Mouse (Mus musculus) limb, embryonic 14.5 days (tissue): Measurements from ENCODE around the gene Eif3f. TPM values are rescaled to one million over a fixed set of nuclear protein-coding genes. Genes with fewer than 3 reads are reported as not detected.

ENCODE experiments used
- ATAC-seq: fragments of 200-750 bp; cut with Nextera tagmentation; 2 replicates; pipeline ENCODE4 v1.8.0; 2017; ENCODE audit warnings: low read depth, moderate number of reproducible peaks, moderate TSS enrichment; ENCODE audit not compliant: low FRiP score
- DNase-seq: peaks from one replicate; pipeline ENCODE4 v3.0.0-alpha.2; 2015; ENCODE audit warnings: low spot score
- H3K27ac ChIP-seq: fragments of 300-500 bp; sonication (generic); replicated peaks from 2 replicates; pipeline ENCODE4 v1.5.1; 2014; ENCODE audit warnings: low read depth, mild to moderate bottlenecking, low read length, moderate library complexity, mixed read lengths
- H3K27me3 ChIP-seq: fragments of 300-500 bp; sonication (generic); 2 replicates; pipeline ENCODE4 v1.6.1; 2014; ENCODE audit warnings: low read length, mixed read lengths; ENCODE audit not compliant: control insufficient read depth, insufficient read depth
- H3K36me3 ChIP-seq: fragments of 300-500 bp; sonication (generic); 2 replicates; pipeline ENCODE4 v1.6.1; 2014; ENCODE audit warnings: mild to moderate bottlenecking, low read length, moderate library complexity, mixed read lengths; ENCODE audit not compliant: control insufficient read depth, insufficient read depth
- H3K4me1 ChIP-seq: fragments of 300-500 bp; sonication (generic); 2 replicates; pipeline ENCODE4 v1.6.1; 2014; ENCODE audit warnings: antibody characterized with exemption, low read length, mixed read lengths; ENCODE audit not compliant: control insufficient read depth, insufficient read depth
- H3K4me2 ChIP-seq: fragments of 300-500 bp; sonication (generic); replicated peaks from 2 replicates; pipeline ENCODE4 v1.6.1; 2014; ENCODE audit warnings: low read depth, mild to moderate bottlenecking, low read length, moderate library complexity; ENCODE audit not compliant: severe bottlenecking
- H3K4me3 ChIP-seq: fragments of 300-500 bp; sonication (generic); replicated peaks from 2 replicates; pipeline ENCODE4 v1.5.1; 2014; ENCODE audit warnings: low read length
- H3K9ac ChIP-seq: fragments of 300-500 bp; sonication (generic); 2 replicates; pipeline ENCODE4 v1.6.1; 2014; ENCODE audit warnings: mild to moderate bottlenecking, low read depth, low read length, moderate library complexity; ENCODE audit not compliant: severe bottlenecking
- H3K9me3 ChIP-seq: fragments of 300-500 bp; sonication (generic); 2 replicates; pipeline ENCODE4 v1.6.1; 2016; ENCODE audit warnings: low read length; ENCODE audit not compliant: control insufficient read depth
- POLR2A ChIP-seq: fragments of 200-500 bp; IDR thresholded peaks from 2 replicates; pipeline ENCODE4 v1.8.0; 2012; ENCODE audit warnings: inconsistent platforms, mild to moderate bottlenecking, moderate library complexity, borderline replicate concordance; ENCODE audit not compliant: insufficient read depth, insufficient read length; ENCODE audit errors: extremely low read depth
- WGBS: fragments of 180-500 bp; shearing (Covaris S2); extraction: QIAGEN DNeasy Blood & Tissue Kit; methylation state at CpG from one replicate; pipeline ENCODE4 v1.1.7; 2014; 5-methylcytosine and 5-hydroxymethylcytosine counted together
- polyA plus RNA-seq, 2 experiments: library from polyadenylated mRNA; depleted of rRNA in 1 of 2; stranded (reverse) in 1 of 2; unstranded in 1 of 2; fragments of >200 nt; fragmentation: Nextera tagmentation in 1 of 2; extraction: Ambion mirVana in 1 of 2; gene quantifications; 2 replicates each; pipeline versions ENCODE4 v1.2.1 to v1.2.3; 2012 to 2014

Gene Eif3f
- polyA plus RNA-seq, 2 experiments = 120 to 122 TPM

- no peaks in the 10 kb centered on the region for H3K27me3 ChIP-seq
- TF ChIP-seq POLR2A = no peak
- ATAC-seq = no peak
- H3K27ac ChIP-seq = no peak overlapping the region
- no peak overlapping the region for H3K4me3 ChIP-seq
- WGBS = 88% methylated on average over 9 of the region's 9 CpGs
- no peaks in the 10 kb centered on the region for H3K9me3 ChIP-seq
- no peak for DNase-seq
- no peak overlapping the region for H3K9ac ChIP-seq
- no peaks in the 10 kb centered on the region for H3K4me1 ChIP-seq
- peaks cover 75% of the 10 kb centered on the region for H3K36me3 ChIP-seq
- no peak overlapping the region for H3K4me2 ChIP-seq
Observed at GRCm38 (mm10) chr7:108941466-108941865, 7.2 kb downstream of the Eif3f start.

DNA sequence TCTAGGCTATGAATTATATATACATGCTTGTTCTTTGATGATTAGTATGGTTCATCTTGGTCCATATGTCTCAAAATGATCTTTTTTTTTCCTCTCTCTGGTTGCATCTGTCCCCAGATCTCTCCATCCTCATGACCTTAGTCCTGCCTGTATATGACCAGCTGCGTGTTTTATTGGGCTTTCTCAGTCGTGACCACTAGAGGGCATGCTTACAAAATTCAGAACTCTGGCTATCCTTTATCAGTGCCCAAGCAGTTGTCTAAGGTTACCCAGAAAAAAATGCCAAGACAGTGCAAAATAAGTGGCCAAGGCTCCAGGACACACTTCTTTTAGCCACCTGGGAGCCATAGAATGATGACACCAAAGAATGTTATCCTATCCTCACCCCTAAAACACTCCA lies 9.8 kb downstream of the Eif3f start:
- ATAC-seq = no peak
- 8% methylated on average over 2 of the region's 2 CpGs for WGBS
- DNase-seq = no peak

DNA sequence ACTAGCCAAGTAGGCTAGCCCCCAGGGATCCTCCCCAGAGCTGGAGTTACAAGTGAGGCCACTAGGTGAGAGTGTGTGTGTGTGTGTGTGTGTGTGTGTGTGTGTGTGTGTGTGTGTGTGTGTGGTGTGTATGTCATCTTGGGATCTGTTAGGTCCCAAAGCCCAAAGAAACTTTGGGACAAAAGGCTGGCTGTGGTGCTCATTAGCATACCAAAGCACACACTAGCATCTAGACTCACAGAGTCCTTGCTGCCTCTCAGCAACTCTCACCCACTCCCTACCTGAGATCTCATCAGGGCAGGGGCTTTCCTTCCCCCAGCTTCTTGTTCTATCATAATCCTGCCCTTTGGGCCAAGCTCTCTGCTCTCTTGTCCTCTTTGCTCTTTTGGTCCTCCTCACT lies 14.4 kb downstream of the Eif3f start:
- no peak for TF ChIP-seq POLR2A
- H3K9me3 ChIP-seq = no peaks in the 10 kb centered on the region
- peaks cover 14% of the 10 kb centered on the region; the same call in 1 of the 2 replicates for H3K36me3 ChIP-seq
- H3K27ac ChIP-seq = no peak overlapping the region
- no peaks in the 10 kb centered on the region for H3K4me1 ChIP-seq
- no peak overlapping the region for H3K4me2 ChIP-seq
- no peak overlapping the region for H3K4me3 ChIP-seq
- peaks cover 29% of the 10 kb centered on the region for H3K27me3 ChIP-seq
- DNase-seq (no peak), ATAC-seq (no peak)
- H3K9ac ChIP-seq = no peak overlapping the region

More for the DNA sequence above, 9.8 kb downstream of the Eif3f start:
- no peaks in the 10 kb centered on the region for H3K9me3 ChIP-seq
- peaks cover 57% of the 10 kb centered on the region for H3K36me3 ChIP-seq
- no peak overlapping the region for H3K4me2 ChIP-seq
- H3K4me1 ChIP-seq = no peaks in the 10 kb centered on the region
- no peaks in the 10 kb centered on the region for H3K27me3 ChIP-seq
- H3K4me3 ChIP-seq = no peak overlapping the region
- H3K27ac ChIP-seq = no peak overlapping the region
- TF ChIP-seq POLR2A = no peak
- no peak overlapping the region for H3K9ac ChIP-seq

GRCm38 (mm10) chr7:108949301-108949700 lies 15.1 kb downstream of the Eif3f start:
- no peak overlapping the region for H3K4me3 ChIP-seq
- WGBS = 47% methylated on average over 2 of the region's 2 CpGs

DNA sequence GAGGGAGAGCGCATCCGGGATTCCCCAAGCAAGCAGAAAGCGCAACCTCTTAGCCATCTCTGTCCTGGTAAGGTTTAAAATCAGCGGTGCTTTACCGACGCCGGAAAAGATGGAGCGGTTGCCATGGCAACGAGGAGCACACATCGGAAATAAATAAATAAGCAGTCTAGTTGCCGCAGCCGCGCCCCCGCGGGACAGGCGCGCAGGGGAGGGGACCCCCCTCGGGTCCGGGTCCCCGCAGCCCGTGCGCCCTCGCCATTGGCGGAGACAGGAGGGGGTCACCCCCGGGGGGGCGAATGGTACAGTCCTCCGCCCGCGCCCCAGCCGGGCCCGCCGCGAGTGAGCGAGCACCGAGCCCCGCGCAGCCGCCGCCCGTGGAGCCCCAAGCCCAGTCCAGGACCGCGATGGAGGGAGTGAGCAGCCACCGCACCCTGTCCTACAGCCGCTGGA lies 16.1 kb downstream of the Eif3f start, which contains the start of gene Tub:
Tub (plus strand) TSS at position 27 of the 450 bp plus-strand sequence.
- H3K27ac ChIP-seq = no peak within 1 kb of the TSS
- H3K4me2 ChIP-seq = peak within 1 kb of the TSS; percentile 90
- ATAC-seq = peak; percentile 62
- peaks cover 29% of the 10 kb centered on the region for H3K27me3 ChIP-seq
- H3K4me1 ChIP-seq = no peaks in the 10 kb centered on the region
- H3K4me3 ChIP-seq = peak within 1 kb of the TSS; percentile 51
- H3K36me3 ChIP-seq = peaks cover 5% of the 10 kb centered on the region; the same call in 1 of the 2 replicates
- no peak for TF ChIP-seq POLR2A
- peak within 1 kb of the TSS; percentile 52 for H3K9ac ChIP-seq
- WGBS = under 1% methylated on average over 13 of the region's 44 CpGs
- H3K9me3 ChIP-seq = no peaks in the 10 kb centered on the region
- DNase-seq = peak; percentile 40

More at GRCm38 (mm10) chr7:108949301-108949700, 15.1 kb downstream of the Eif3f start:
- no peaks in the 10 kb centered on the region for H3K4me1 ChIP-seq
- no peak overlapping the region for H3K27ac ChIP-seq
- H3K36me3 ChIP-seq = peaks cover 11% of the 10 kb centered on the region; the same call in 1 of the 2 replicates
- no peak overlapping the region for H3K4me2 ChIP-seq
- TF ChIP-seq POLR2A = no peak
- DNase-seq (no peak), ATAC-seq (no peak)
- peaks cover 29% of the 10 kb centered on the region for H3K27me3 ChIP-seq
- H3K9me3 ChIP-seq = no peaks in the 10 kb centered on the region
- no peak overlapping the region for H3K9ac ChIP-seq
